Mouse (Mus musculus) bone marrow, adult 2 months (tissue): ENCODE measurements around the gene Mxra8.

Experiments used
- CTCF ChIP-seq: fragments of 200-500 bp; IDR thresholded peaks from 2 replicates; pipeline ENCODE4 v1.5.1; 2011; ENCODE audit warnings: low read length, control low read depth; ENCODE audit not compliant: control insufficient read depth, insufficient read depth
- POLR2A ChIP-seq: fragments of 200-500 bp; IDR thresholded peaks from 2 replicates; pipeline ENCODE4 v1.6.1; 2011; ENCODE audit warnings: low read depth, mild to moderate bottlenecking, control low read depth, low read length, borderline replicate concordance; ENCODE audit not compliant: control insufficient read depth

GRCm38 (mm10) chr4:155848434-155849095 lies 9.1 kb downstream of the Mxra8 start:
- TF ChIP-seq CTCF (no peak), POLR2A (no peak)
